Mouse (Mus musculus): Measurements from ENCODE around the gene Coq4.

The Coq4 gene

GRCm38 (mm10) chr2:29792772-29793487, 5.6 kb downstream of the Coq4 start:
- no peak for DNase-seq (ENCODE audit: low read depth in 1 of 2, low spot score in 2 of 2)

GRCm38 (mm10) chr2:29802075-29802826, 15.0 kb downstream of the Coq4 start, which contains the start of gene Slc27a4:
Gene Slc27a4 (plus strand): TSS chr2:29802634.
- DNase-seq (ENCODE audit: low read depth in 1 of 2, low spot score in 2 of 2): peak; percentile 66 to 84

- no peak for DNase-seq (ENCODE audit: low read depth in 1 of 2, low spot score in 2 of 2)
Measured at GRCm38 (mm10) chr2:29802827-29803201, 15.5 kb downstream of the Coq4 start.

GRCm38 (mm10) chr2:29803400-29803831, 16.1 kb downstream of the Coq4 start:
- no peak for DNase-seq (ENCODE audit: low read depth in 1 of 2, low spot score in 2 of 2)

- DNase-seq (ENCODE audit: low read depth in 1 of 2, low spot score in 2 of 2): no peak
Measured at GRCm38 (mm10) chr2:29815678-29816371, 28.5 kb downstream of the Coq4 start.

GRCm38 (mm10) chr2:29817426-29818232, 30.3 kb downstream of the Coq4 start:
- DNase-seq (ENCODE audit: low read depth in 1 of 2, low spot score in 2 of 2): peak; percentile 55 to 64

- no peak for DNase-seq (ENCODE audit: low read depth in 1 of 2, low spot score in 2 of 2)
Measured at GRCm38 (mm10) chr2:29819363-29819762, 32.1 kb downstream of the Coq4 start.

- no peak for DNase-seq (ENCODE audit: low read depth in 1 of 2, low spot score in 2 of 2)
Measured at GRCm38 (mm10) chr2:29820025-29820817, 32.9 kb downstream of the Coq4 start, which contains the start of gene Urm1. Gene Urm1 (plus strand): TSS chr2:29820075.

- DNase-seq (ENCODE audit: low read depth in 1 of 2, low spot score in 2 of 2): no peak
Measured at GRCm38 (mm10) chr2:29826318-29826925, 39.1 kb downstream of the Coq4 start.

GRCm38 (mm10) chr2:29826926-29827708, 39.8 kb downstream of the Coq4 start:
- peak; percentile 90 to 92 for DNase-seq (ENCODE audit: low read depth in 1 of 2, low spot score in 2 of 2)

- DNase-seq (ENCODE audit: low read depth in 1 of 2, low spot score in 2 of 2): no peak
Measured at GRCm38 (mm10) chr2:29827709-29828024, 40.4 kb downstream of the Coq4 start.

GRCm38 (mm10) chr2:29831106-29831505, 43.8 kb downstream of the Coq4 start:
- DNase-seq (ENCODE audit: low read depth in 1 of 2, low spot score in 2 of 2): no peak

- no peak for DNase-seq (ENCODE audit: low read depth in 1 of 2, low spot score in 2 of 2)
Measured at GRCm38 (mm10) chr2:29833796-29834195, 46.5 kb downstream of the Coq4 start.

- no peak for DNase-seq (ENCODE audit: low read depth in 1 of 2, low spot score in 2 of 2)
Measured at GRCm38 (mm10) chr2:29835391-29835899, 48.2 kb downstream of the Coq4 start.

GRCm38 (mm10) chr2:29839460-29839859, 52.2 kb downstream of the Coq4 start:
- no peak for DNase-seq (ENCODE audit: low read depth in 1 of 2, low spot score in 2 of 2)

- no peak for DNase-seq (ENCODE audit: low read depth in 1 of 2, low spot score in 2 of 2)
Measured at GRCm38 (mm10) chr2:29843231-29844105, 56.2 kb downstream of the Coq4 start.

- DNase-seq (ENCODE audit: low read depth in 1 of 2, low spot score in 2 of 2): no peak
Measured at GRCm38 (mm10) chr2:29844115-29844514, 56.8 kb downstream of the Coq4 start.

GRCm38 (mm10) chr2:29844661-29845060, 57.4 kb downstream of the Coq4 start:
- no peak for DNase-seq (ENCODE audit: low read depth in 1 of 2, low spot score in 2 of 2)
